Mouse (Mus musculus): Measurements from ENCODE around the gene Mios. TPM values are rescaled to one million over a fixed set of nuclear protein-coding genes. Genes with fewer than 3 reads are reported as not detected.

Mios gene
- polyA plus RNA-seq, 1 experiment from 2014 or later = 26.0 TPM

- Histone ChIP-seq H3K9ac (no peak overlapping the region), H3K36me3 (no peaks in the 10 kb centered on the region), H3K27ac (replicated peaks) (no peak overlapping the region), H3K4me3 (no peak overlapping the region), H3K4me1 (replicated peaks) (no peaks in the 10 kb centered on the region), H3K27me3 (no peaks in the 10 kb centered on the region), H3K4me2 (no peak overlapping the region), H3K9me3 (no peaks in the 10 kb centered on the region)
- ATAC-seq (ENCODE audit: low read depth) = no peak
- WGBS = 76% methylated on average over 3 of the region's 3 CpGs
Observed at GRCm38 (mm10) chr6:8285401-8285960, 76.5 kb downstream of the Mios start.

Other genes with a start within 250 kb of the Mios start
- 4.4 and 7.4 TPM in 2 replicates for gene Col28a1, start 16.6 kb upstream of the Mios start, polyA plus RNA-seq (2015; fragmentation: Nextera tagmentation; extraction: Ambion mirVana)
- gene Rpa3, start 50.0 kb downstream of the Mios start, polyA plus RNA-seq (2015; fragmentation: Nextera tagmentation; extraction: Ambion mirVana) = 74.3 and 85.5 TPM in 2 replicates
- gene Umad1, start 50.1 kb downstream of the Mios start, polyA plus RNA-seq (2015; fragmentation: Nextera tagmentation; extraction: Ambion mirVana) = 42.6 and 43.1 TPM in 2 replicates
- 15.9 and 23.6 TPM in 2 replicates for gene Gm45062, start 50.2 kb downstream of the Mios start, polyA plus RNA-seq (2015; fragmentation: Nextera tagmentation; extraction: Ambion mirVana)